Mouse (Mus musculus): ENCODE data around the gene Prss42.

Prss42 gene

GRCm38 (mm10) chr9:110797866-110798265 is at the start of gene Prss42:
Prss42 (plus strand) TSS chr9:110798166.
- DNase-seq (ENCODE audit: low spot score) = no peak

GRCm38 (mm10) chr9:110748451-110748850 is 49.5 kb upstream of the Prss42 start:
- no peak for DNase-seq (ENCODE audit: low spot score)

DNA sequence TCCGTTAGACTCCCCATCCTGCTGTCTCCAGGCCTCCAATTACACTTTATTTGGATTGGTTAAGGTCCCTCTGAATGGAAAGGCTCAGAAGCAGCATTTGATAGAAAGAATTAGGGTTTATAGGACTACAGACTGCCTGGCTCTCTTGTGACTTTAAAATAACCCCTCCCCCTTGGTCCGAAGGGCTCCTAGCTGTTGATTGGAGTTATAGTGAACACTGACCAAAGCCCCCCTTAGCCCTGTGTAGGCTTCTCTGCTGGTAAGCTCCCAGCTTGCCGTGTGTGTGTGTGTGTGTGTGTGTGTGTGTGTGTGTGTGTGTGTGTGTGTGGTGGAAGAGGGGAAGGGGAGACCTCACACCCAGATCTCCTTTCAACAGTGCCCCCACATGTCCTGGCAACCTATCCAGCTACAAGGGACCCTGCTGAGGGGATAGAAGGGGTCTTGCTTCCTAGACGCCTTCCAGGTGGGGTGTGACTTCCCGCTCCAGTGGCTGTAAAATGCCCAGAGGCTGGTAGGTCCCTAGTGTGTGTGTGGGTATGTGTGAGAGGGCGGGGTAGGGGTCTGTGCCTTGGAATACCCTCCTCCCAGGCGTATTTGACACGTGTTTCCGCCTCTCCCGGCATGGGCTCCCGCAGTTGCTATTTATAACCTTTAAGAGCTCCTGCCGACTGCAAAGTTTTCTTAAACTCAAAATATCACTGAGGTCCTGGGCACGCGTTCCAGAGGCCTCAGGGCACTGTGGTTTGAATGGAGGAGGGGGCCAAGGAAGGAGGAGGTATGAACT is 47.4 kb upstream of the Prss42 start:
- DNase-seq (ENCODE audit: low spot score) = no peak

DNA sequence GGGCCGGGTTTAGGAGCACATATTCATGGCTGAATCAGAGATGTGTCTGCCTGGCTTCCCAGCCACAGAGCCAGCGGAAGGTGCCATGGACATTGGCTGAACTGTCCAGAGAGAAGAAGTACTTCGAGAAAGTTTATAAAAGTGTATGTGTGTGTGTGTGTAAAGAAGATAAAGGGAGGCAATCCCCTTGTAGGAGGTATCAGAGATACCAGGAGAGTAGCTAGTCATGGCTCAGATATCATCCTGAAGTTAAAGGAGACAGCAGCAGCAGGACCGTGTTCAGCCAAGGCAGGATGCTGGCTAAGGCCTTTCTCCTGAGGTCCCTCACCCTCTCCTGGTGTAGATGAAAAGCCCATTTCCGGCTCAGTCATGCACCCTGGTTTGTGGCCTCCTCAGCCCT is 46.6 kb upstream of the Prss42 start:
- DNase-seq (ENCODE audit: low spot score) = no peak

DNA sequence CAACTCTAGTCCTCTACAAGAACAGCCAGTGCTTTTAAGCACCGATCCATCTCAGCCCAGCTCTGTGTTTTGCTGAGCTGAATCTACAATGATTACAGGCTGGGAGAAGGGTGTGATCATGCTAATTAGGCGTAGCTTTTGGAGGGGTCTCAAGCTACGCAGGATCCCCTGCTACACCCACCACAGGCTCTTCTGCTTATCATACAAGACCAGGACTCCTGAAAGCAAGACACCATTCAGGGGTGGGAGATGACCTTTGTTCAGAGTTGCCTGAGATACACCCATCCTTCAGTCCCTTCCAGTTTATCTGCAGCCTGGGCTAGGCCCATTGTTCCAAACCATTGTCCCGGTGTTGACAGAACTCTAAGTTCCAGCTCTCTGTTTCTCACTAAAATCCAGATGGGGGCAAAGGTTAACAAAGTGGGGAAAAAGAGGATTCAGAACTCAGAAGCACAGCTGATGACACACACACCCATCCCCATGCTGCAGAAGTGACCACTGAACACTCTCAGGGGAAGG is 45.0 kb upstream of the Prss42 start:
- DNase-seq (ENCODE audit: low spot score) = no peak

DNA sequence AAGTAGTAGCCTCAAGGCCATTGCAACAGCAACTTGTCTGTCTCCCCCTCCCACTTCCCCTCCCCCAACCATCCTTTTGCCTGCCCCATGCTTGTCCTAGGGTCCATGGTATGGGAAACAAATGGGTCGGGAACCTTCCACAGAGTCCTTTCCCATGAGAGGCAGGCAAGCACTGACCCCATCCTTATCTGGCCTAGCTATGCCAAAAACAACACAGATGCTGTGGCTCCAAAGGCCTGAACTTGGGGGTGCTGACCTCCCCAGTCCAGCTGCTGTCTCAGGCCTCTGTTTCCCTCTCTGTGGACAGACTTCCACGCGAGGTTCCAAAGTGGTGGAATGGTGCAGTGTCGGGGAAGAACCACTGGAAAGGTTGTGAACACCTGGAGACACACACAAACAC is 44.2 kb upstream of the Prss42 start:
- DNase-seq (ENCODE audit: low spot score) = no peak

- DNase-seq (ENCODE audit: low spot score) = no peak
Observed at GRCm38 (mm10) chr9:110757816-110758215, 40.1 kb upstream of the Prss42 start.

DNA sequence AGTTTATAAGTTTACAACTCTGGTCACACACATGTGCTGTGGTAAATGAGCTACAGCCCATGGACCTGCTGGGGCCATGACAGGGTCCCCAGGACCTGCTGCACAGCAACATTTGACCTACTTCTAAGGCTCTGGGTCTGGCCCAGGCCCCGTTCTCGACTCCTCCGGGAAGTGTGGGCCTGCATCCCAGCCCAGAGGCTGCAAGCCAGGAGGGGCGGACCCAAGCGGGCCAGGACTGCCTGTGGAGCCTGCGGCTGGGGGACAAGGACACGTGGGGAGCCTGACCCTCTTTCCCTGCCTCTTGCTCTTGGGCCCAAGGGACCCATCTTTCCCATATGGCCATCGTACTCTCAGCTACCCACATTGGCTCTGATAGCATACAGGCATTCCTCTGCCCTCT is 39.4 kb upstream of the Prss42 start:
- DNase-seq (ENCODE audit: low spot score) = peak; percentile 14

GRCm38 (mm10) chr9:110759265-110759664 is 38.7 kb upstream of the Prss42 start:
- DNase-seq (ENCODE audit: low spot score) = peak; percentile 48

GRCm38 (mm10) chr9:110760886-110761285 is 37.1 kb upstream of the Prss42 start:
- DNase-seq (ENCODE audit: low spot score) = no peak

DNA sequence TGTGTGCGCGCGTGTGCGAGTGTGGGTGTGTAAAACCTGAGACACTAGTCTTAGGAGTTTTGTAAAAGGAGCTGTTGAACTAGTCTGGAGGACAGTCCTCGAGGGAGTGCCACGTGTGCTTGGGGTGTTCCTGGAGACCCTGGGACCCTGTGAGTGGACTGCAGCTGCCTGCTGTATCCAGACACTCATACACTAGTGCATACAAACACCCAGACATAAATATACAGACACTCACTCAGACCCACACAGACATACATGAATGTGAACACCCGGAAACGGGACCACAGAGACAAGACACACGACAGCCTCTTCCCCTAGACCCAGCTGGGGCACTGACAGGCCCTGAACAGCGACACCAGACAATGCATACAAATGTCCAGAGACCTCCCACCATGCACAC is 35.2 kb upstream of the Prss42 start:
- no peak for DNase-seq (ENCODE audit: low spot score)

GRCm38 (mm10) chr9:110763405-110763804 is 34.6 kb upstream of the Prss42 start:
- DNase-seq (ENCODE audit: low spot score) = no peak

DNA sequence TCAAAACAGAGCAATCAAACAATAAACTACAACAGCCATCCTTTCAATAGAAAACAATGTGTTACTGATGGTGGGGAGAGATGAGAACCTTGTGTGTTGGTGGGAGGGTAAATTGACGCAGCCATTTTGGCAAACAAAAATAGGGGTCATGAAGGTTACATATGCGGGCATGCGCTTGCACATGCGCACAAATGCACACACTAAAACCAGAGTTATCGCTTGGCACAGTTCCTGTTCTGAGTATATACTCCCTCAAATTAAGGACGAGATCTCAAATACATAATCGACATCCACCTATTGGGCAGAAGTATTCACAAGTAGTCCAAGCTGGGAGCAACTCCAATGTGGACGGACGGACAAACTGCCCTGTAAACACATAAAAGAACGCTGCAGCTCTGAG is 25.6 kb upstream of the Prss42 start:
- no peak for DNase-seq (ENCODE audit: low spot score)

GRCm38 (mm10) chr9:110774403-110775268 is 23.3 kb upstream of the Prss42 start:
- DNase-seq (ENCODE audit: low spot score) = no peak

GRCm38 (mm10) chr9:110775269-110776022 is 22.5 kb upstream of the Prss42 start:
- DNase-seq (ENCODE audit: low spot score) = no peak

GRCm38 (mm10) chr9:110778100-110778499 is 19.9 kb upstream of the Prss42 start:
- no peak for DNase-seq (ENCODE audit: low spot score)

DNA sequence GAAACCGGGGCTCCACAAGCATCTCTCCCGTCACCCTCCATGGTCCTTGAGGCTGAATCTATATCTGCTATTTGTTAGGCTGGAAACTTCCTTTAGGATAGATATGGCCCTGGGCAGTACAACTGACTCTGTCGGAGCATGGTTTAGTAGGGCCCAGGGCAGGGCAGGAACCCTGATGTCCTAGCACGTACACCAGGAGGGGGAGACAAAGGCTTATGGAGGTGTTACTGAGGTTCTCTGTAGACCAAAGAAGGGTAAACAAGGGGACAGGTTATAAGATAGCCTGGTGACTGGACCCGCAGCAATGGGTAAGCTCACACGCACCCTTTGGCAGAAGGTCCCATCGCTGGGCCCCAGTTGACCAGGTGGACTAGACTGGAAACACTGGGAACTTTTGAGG is 19.4 kb upstream of the Prss42 start:
- DNase-seq (ENCODE audit: low spot score) = no peak

GRCm38 (mm10) chr9:110779242-110779913 is 18.6 kb upstream of the Prss42 start:
- peak; percentile 38 for DNase-seq (ENCODE audit: low spot score)

- peak; percentile 93 for DNase-seq (ENCODE audit: low spot score)
Observed at GRCm38 (mm10) chr9:110781256-110781721, 16.7 kb upstream of the Prss42 start.

GRCm38 (mm10) chr9:110781731-110782130 is 16.2 kb upstream of the Prss42 start:
- DNase-seq (ENCODE audit: low spot score) = peak; percentile 96

DNA sequence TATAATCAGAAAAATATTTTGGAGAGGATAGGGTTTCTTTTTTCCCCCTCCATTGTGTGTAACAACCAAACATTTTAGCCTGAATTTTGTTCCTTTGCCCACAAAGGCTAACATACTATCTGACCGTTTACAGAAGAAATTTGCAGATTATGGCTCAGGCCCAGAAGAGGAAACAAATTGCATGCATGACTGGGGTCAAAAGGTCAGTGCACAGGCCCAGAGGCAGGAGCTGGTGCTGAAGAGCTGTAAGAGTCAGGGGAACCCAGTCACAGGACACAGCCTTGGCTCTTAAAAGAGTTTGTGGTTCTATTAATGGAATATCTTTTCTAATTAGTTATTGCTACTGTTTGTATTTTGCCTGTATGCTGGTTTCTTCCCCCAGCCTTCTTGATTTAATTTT is 14.4 kb upstream of the Prss42 start:
- no peak for DNase-seq (ENCODE audit: low spot score)

GRCm38 (mm10) chr9:110788169-110788568 is 9.8 kb upstream of the Prss42 start:
- no peak for DNase-seq (ENCODE audit: low spot score)

All from MN1 (cell line).